Mouse (Mus musculus) monocyte, adult 59 days (primary cell): ENCODE measurements around the gene Nrg4. TPM values are rescaled to one million over a fixed set of nuclear protein-coding genes. Genes with fewer than 3 reads are reported as not detected.

Source experiments
- total RNA-seq, 2 experiments: library from RNA; stranded (reverse); gene quantifications; one replicate each; pipeline ENCODE4 v1.2.4; 2023

Gene Nrg4
- not detected for total RNA-seq

DNA sequence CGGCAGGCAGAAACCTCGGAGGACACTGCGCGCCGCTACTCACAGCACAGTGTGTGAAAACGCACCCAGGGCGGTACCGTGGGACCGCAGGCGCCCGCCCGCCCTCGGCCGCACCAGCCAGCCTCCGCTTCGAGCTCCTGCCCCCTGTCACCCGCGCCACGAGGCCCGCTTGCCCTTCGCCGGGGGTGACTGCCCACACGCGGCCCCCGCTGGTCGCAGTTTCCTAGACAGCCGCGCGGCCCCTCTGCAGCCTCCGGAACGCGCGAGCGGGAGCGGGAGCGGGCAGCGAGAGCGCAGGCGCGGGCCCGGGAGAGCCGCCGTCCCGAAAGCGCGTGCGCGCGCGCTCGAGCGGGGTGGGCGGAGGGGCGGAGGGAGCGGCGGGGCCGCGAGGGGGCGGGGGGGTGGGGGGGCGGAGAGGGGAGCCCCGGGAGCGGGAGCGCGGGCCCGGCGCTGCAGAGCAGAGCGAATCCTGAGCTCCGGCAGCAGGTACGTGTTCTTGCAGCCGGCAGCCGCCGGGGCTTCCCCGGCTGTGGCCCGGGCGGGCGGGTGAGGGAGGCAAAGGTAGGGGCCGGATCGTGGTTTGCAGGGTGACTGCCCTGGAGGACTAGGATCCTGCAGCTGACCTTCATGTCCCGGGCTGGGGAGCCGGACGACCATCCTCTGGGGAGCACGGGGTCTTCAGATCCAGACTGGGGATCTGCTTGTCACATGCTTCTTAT, at the start of gene Nrg4, which contains the start of gene Tmem266:
Nrg4 (minus strand) TSS at position 330 of the 719 bp plus-strand sequence.
Tmem266 (plus strand) TSS at position 399 of the 719 bp plus-strand sequence.

DNA sequence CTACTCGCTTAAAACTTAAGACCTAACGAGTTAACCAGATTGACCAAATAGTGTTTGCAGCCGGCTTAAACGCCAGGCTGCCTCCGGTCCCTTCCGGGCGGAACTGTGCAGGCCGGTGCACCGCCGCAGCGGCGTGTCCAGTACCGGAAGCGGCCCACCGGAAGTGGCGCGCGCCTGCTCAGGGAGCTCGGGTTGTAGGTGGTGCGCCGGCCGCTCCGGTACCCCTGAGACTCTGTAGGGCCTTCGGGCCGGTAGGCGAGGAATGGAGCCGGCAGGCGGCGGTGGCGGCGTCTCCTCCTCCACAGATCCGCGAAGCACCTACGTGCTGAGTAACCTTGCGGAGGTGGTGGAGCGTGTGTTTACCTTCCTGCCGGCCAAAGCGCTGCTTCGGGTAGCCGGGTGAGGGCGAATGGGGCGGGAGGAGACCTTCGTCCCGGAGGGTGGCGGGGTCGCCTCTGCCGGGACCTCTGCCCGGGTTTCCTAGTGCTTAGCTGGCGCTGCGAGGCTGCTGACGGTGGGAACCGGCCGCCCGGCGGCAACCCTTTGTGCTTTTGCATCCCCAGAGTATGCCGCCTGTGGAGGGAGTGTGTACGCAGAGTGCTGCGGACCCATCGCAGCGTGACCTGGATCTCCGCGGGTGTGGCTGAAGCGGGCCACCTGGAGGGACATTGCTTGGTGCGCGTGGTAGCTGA, 117.7 kb downstream of the Nrg4 start, which contains the start of gene Fbxo22:
Fbxo22 (plus strand) TSS at position 136 of the 692 bp plus-strand sequence.

Other genes starting within 250 kb of the Nrg4 start
- gene Ube2q2, start 178.0 kb downstream of the Nrg4 start, total RNA-seq: 10 to 100 TPM; 42.1 to 46.4 TPM
- 10 to 100 TPM; 35.0 to 39.0 TPM for gene Fbxo22, start 117.9 kb downstream of the Nrg4 start, total RNA-seq
- not detected for gene Tmem266, start 69 bp upstream of the Nrg4 start, total RNA-seq
- 10 to 100 TPM; 44.6 to 45.3 TPM for gene Etfa, start 185.4 kb upstream of the Nrg4 start, total RNA-seq
- not detected for gene Isl2, start 211.8 kb upstream of the Nrg4 start, total RNA-seq